Mouse (Mus musculus) 416B (cell line): Measurements from ENCODE around the gene Nes.

ENCODE experiments used
- DNase-seq: peaks from one replicate; pipeline ENCODE4 v3.0.0; 2011; ENCODE audit warnings: low read depth

The Nes gene

DNA sequence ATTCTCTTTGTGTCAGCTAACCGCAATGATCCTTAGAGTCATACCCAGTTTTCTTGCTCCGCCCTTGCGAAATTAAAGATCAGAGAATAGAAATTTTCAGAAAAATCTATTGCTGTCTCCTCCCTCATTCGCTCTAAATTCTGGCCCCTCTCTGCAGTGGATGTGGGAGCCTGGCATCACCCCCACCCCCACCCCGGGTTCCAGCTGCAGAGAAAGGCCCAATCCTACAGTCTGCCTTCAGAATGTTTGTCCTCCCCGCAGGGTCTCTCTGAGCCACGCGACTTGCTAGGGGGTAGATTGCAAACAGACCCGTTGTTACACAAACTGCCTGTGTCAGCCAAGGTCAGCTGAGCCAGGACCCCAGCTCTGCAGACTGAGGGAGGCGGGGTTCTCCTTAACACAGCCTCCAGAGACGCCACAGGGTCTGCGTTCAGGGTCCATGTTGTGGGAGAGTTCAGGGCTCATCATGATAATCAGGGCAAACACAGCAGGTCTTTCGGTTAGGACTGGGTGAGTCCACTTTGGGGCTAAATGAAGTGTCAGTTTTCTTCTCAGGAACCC is 20.8 kb upstream of the Nes start:
- no peak for DNase-seq

DNA sequence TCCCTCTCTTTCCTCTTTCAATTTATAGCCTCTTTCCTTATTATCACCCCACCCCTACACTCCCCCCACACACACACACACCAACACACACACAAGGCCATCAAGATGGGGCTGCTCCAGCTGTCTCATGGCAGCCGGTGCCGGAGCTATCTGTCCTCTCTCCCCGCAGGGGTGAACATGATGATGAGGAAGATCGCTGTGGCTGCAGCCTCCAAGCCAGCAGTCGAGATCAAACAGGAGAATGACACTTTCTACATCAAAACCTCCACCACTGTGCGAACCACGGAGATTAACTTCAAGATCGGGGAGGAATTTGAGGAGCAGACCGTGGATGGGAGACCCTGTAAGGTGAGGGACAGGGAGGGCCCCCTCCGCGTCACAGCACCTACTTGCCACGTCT is 18.9 kb upstream of the Nes start:
- DNase-seq: no peak

DNA sequence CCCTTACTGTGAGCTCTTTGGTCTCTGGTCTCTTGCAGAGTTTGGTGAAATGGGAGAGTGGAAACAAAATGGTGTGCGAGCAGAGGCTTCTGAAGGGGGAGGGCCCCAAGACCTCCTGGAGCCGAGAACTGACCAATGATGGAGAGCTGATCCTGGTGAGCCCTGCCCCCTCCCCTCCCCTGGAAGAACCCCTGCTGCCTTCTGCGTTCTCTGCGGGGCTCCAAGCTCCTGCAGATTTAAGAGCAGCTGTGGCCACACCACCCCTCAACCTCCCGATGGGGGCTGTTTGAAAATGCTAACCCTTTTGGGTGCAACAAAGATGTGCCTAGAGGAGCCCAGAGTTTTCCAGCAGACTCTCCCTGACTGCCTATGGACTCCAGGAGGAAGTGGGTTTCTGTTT is 18.4 kb upstream of the Nes start:
- no peak for DNase-seq

GRCm38 (mm10) chr3:87958056-87958455 is 12.8 kb upstream of the Nes start:
- DNase-seq: no peak

DNA sequence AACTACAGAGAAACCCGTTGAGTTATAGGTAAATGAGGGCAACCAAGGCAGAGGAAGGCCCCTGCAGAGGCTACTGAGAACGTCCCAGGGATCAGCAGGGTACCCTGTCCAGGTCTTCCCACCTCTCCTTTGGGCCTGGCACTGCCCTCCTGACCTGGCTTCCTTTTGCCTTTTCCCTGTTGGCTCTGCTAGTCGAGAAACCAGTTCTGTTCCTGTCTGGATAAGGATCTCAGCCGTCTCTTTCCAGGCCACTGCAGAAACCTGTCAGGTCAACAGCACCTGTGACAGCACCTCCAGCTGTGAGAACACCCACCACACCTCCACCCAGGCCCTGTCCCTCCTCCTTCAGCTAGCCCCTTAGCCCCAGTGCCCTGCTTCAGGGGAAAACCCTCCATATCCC is 12.4 kb upstream of the Nes start:
- no peak for DNase-seq

DNA sequence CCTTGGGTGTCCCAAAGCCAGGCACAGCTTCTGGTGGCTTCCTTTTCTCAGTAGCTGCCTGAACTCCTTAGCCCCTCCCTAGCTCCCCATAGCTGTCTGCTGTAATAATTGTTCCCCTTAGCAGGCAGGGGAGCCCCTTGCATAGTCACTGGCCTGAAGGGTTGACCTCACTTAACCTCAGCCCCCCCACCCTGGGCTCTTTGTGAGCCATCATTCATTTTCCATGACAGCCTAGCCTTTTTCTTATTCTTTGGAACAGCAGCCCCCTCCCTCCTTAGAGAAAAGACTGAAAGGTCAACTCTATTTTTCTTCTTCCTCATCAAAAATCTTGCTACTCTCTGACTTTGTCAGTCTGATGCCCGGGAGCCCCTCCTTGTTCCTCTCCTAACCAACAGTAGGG is 11.9 kb upstream of the Nes start:
- no peak for DNase-seq

DNA sequence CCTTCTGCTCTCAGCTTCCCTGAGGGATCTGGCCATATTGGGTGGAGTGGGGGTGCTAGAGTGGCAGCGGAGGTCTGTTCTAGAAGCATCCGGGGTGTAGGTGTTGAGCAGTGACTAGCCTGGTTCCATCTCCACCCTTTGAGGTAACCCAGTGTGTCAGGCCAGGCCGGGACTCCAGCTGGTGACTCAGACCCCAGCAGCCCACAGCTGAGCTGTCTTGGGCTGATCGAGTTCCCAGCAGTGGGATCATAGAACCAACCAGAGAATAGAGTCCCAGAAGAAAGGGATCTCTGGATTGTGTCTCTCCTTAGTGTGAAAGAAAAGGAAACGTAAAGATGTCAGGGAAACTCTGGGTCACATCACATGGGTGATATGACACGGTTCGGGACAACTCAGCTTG is 11.5 kb upstream of the Nes start:
- no peak for DNase-seq

DNA sequence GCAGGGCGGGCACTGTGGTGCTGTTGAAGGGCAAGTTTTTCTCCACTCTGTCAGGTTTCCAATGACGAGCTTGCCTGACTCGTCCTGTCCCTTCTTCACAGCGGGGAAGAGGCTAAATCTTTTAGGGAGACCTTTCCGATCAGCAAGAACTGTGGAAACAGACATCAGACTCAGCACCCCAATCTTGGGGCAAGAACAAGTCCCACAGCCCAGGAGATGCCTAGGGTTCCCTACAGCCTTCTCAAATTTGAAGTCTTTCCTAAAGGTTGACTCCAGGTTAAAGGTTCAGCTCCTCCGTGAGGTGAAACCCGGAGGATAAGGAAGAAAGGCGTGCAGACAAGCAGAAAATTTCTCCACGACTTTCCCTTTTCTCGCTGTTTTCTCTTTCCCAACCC is 10.7 kb upstream of the Nes start:
- DNase-seq: no peak

- peak; percentile 95 for DNase-seq
Measured at GRCm38 (mm10) chr3:87960586-87961191, 10.2 kb upstream of the Nes start.

DNA sequence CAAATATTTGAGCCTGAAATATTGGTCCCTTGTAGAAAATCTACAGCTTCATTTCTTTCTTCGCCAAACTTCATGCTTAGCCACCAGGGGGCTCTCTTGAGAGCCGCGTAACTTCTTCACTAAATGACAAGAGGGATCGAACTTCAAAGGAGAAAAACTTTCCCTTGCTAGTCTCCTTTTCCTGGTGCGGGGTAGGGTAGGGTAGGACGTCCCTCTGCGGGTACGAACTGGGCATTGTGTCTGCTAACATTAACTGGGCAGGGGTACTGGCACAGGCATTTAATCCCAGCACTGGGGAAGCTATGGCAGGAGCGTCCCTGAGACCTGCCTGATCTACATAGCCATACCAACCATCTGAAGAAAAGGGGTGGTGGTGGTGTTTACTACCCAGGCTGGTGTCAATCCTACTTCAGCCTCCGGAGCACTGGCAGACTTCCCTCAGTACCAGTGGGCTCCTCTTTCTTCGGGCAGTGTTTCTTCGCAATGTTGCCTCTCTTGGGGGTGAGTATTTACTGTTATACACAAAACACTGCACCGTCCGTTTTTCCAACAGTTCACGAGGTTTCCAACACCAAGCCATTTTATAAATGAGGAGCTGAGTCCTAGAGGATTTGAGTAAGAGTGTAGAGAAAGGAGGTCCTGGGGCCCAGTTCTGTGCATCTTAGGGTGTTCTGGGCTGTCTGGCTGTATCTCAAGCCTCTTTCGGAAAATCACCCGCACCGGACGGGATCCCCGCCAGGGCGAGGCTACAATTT is 517 bp upstream of the Nes start:
- peak; percentile 70 for DNase-seq

DNA sequence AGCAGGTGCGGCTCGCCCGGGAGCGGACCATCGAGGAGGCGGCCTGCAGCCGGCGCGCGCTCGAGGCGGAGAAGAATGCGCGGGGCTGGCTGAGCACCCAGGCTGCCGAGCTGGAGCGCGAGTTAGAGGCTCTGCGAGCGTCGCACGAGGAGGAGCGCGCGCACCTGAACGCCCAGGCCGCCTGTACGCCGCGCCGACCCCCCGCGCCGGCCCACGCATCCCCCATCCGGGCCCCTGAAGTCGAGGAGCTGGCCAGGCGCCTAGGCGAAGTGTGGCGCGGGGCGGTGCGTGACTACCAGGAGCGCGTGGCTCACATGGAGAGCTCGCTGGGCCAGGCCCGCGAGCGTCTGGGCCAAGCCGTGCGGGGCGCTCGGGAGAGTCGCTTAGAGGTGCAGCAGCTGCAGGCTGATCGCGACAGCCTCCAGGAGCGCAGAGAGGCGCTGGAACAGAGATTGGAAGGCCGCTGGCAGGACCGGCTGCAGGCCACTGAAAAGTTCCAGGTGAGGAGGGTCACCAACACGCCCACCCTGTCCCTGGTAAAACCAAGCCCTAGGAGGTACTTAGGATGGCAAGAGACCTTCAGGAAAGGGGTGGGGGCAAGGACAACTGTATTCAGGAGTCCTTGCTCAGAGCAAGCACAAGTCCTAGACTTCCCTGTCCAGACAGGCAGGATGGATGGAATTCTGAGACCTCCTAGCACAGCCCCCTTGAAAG is 768 bp downstream of the Nes start:
- DNase-seq: no peak

- DNase-seq: no peak
Measured at GRCm38 (mm10) chr3:87972203-87972664, 1.4 kb downstream of the Nes start.

DNA sequence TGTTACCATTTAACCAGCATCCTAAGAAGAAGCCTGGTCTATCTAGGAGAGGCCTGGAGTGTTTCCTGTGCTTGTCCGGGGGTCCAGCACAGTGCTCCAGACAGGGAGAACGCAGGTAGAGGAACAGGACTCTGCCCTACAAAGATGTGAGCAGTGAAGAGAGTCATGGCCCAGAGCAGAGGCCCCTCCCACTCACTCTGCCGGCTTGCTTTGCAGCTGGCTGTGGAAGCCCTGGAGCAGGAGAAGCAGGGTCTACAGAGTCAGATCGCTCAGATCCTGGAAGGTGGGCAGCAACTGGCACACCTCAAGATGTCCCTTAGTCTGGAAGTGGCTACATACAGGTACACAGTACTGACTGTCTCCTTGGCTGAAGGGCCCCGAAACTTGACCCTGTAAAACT is 1.9 kb downstream of the Nes start:
- DNase-seq: no peak

- no peak for DNase-seq
Measured at GRCm38 (mm10) chr3:87973593-87974380, 2.9 kb downstream of the Nes start.

- DNase-seq: no peak
Measured at GRCm38 (mm10) chr3:87974381-87974987, 3.6 kb downstream of the Nes start.

DNA sequence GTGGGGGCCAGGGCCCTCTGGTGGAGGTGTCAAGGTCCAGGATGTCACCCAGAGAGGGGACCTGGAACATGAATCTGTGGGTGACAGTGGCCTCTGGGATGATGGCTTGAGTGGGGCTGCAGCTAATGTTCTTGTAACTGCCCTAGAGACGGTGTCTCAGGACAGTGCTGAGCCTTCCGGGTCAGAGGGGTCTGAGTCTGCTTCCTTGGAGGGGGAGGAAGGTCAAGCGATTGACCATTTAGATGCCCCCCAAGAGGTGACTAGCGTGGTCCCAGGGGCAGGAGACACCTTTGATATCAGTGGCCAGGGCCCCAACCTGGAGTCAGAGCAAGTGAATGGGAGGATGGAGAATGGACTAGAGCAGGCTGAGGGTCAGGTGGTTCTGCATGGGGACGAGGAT is 8.6 kb downstream of the Nes start:
- no peak for DNase-seq

DNA sequence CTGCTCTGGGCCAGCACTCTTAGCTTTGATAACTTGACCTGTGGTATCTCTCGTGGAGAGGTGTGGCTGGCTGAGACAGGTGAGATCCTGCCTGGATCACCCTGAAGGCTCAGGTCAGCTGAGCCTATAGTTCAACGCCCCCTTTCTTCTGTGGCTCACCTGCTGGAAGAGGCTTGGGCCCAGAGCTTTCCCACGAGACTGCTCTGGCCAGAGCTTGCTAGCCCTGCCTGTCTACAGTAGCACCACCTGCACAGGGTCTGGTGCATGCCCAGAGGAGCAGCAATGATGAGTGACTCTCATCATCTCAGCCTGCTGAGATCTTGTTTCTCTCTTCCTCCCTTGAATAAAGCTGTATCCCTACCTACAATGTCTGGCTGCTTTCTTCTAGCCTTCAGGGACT is 9.2 kb downstream of the Nes start:
- no peak for DNase-seq

GRCm38 (mm10) chr3:87980728-87981127 is 9.8 kb downstream of the Nes start:
- no peak for DNase-seq

DNA sequence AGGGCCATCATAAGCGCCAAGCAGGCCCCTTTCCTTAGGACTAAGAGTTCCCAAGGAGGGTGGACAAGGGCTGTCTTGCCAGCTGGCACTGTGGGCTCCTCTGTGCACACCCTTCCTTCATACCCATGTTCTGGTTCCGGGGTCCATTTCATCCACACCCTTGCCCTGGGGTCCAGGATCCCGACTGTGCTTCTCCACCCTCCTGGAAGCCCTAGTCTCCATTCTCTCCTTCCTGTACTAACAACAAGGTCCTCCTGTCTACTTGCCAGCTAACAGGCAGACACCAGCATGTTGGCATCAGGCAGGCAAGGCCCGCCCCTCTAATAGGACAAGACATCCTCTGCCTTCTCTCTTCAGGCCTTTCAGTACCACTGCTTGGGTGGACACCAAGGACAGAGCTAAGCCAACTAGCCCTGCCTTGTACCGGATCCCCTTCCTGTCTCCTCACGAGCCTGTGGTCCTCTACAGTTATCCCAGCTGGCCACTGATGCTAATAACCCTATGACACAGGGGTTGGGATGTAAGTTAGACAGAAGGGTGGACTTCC is 10.4 kb downstream of the Nes start:
- DNase-seq: no peak

DNA sequence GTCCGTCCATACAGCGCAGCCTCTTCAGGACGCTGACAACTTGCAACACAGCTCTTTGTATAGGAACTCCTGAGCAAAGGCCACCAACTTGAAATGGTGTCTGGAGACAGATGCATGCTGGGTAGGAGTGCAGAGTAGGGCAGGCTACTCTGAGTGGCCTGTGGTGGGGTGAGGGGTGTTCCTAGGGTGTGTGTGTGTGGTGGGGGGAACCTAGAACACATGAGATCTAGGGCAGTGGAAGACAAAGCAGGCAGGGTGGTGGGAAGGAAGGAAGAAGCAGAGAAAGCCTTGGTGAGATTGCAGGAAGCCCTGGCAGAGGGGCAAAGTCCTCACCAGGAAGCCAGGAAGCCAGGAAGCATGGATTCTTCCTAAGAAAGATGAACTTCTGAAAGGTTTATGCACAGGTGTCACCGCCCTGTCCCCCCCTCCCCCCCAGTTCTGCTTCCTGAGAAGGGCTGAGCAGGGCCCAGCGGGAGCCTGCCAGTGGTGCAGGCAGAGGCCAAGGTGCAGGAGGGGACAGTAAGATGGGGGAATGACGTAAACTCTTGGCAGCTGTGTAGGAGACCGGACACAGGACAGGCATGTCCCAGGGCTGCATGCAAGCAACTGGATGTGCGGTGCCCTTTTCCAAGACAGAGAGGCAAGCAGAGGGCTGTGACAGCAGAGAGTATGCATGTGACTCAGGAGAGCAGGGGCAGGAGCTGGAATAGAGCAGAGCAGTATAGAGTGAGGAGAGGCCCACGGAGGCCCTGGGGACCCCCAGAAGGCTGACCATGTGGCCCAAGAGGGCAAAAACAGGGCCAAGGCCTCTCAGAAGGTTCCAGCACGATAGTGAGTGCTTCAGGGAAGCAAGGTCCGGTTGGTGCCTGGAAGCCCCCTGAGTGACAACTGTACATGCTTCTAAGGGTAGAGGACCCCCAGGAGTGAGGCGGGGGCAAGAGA is 11.3 kb downstream of the Nes start:
- DNase-seq: no peak
